Comparison of ENCODE assay signal across 11 mouse cellular contexts in genomic region chr11:111781321-111781720, GRCm38 (mm10).
DNase-seq lines count a peak whose midpoint lies in the region; ATAC-seq and TF ChIP-seq lines count a peak whose summit lies in the region.
"Had no signal": no experiment of that assay in that cellular context is flagged by ENCODE, and none has a peak within 500 bp of the region (broad histone marks: within the 10 kb centered on the region; RNA-seq: fewer than 3 reads in every experiment).

No protein-coding gene starts in this region.

- H3K27me3 ChIP-seq in heart, embryonic 16.5 days (ENCODE audit: control insufficient read depth, insufficient read depth, low read length), result no peaks in the 10 kb centered on the region
- H3K27me3 ChIP-seq in heart, embryonic 11.5 days (ENCODE audit: control insufficient read depth, insufficient read depth, low read length), result no peaks in the 10 kb centered on the region
- no peaks in the 10 kb centered on the region for H3K27me3 ChIP-seq in C2C12 (ENCODE audit: control insufficient read depth, insufficient read depth, insufficient read length)
- no peaks in the 10 kb centered on the region for H3K27me3 ChIP-seq in lung, postnatal 0 days (replicated peaks; ENCODE audit: insufficient read depth, low read length)
- H3K27me3 ChIP-seq: liver, embryonic 15.5 days had no signal

- no peaks in the 10 kb centered on the region for H3K9me3 ChIP-seq in heart, embryonic 16.5 days (replicated peaks; ENCODE audit: control insufficient read depth, low read length)
- no peaks in the 10 kb centered on the region for H3K9me3 ChIP-seq in heart, embryonic 11.5 days (replicated peaks; ENCODE audit: control insufficient read depth, low read length)
- no peaks in the 10 kb centered on the region for H3K9me3 ChIP-seq in lung, postnatal 0 days (ENCODE audit: low read length)
- H3K9me3 ChIP-seq: G1E; liver, embryonic 15.5 days had no signal

- TF ChIP-seq EP300 in lung, postnatal 0 days (IDR thresholded peaks at IDR 0.05), result no peak; the same call in 1 of the 2 replicates

- TF ChIP-seq CTCF in C2C12 (IDR thresholded peaks at IDR 0.05; ENCODE audit: control insufficient read depth, insufficient read depth, insufficient read length), result no peak
- no peak for TF ChIP-seq CTCF in lung, postnatal 0 days (IDR thresholded peaks at IDR 0.05)

- ATAC-seq in heart, embryonic 16.5 days (replicated peaks; ENCODE audit: extremely low read depth, insufficient read depth, low FRiP score), result no peak
- ATAC-seq in heart, embryonic 11.5 days (replicated peaks; ENCODE audit: insufficient number of reproducible peaks, low FRiP score, low TSS enrichment), result no peak
- 0 out of 2 replicates have a peak, but pooled peaks have one; percentile 43 for ATAC-seq in lung, postnatal 0 days
- ATAC-seq in megakaryocyte, adult 5-6 weeks (ENCODE audit: poor library complexity, severe bottlenecking), result no peak

- no peak overlapping the region for H3K4me3 ChIP-seq in heart, embryonic 16.5 days (ENCODE audit: low read length)
- no peak overlapping the region for H3K4me3 ChIP-seq in heart, embryonic 11.5 days (ENCODE audit: low read depth, low read length)
- no peak overlapping the region for H3K4me3 ChIP-seq in C2C12 (ENCODE audit: insufficient read depth, poor library complexity, severe bottlenecking)
- H3K4me3 ChIP-seq in lung, postnatal 0 days (ENCODE audit: low read depth, low read length), result no peak overlapping the region
- H3K4me3 ChIP-seq: liver, embryonic 15.5 days had no signal

- no peaks in the 10 kb centered on the region for H3K79me3 ChIP-seq in C2C12 (ENCODE audit: low read depth)

- peak; percentile 22 for DNase-seq in brain, adult 2 months (ENCODE audit: low read depth, low spot score)
- DNase-seq in lung, postnatal 0 days (ENCODE audit: low spot score), result peak; percentile 64
- DNase-seq in adrenal gland, postnatal 10 days, result no peak
- DNase-seq: adrenal gland, postnatal 25 days; cerebellum, postnatal 14 days had no signal

- H3K79me2 ChIP-seq in C2C12 (ENCODE audit: control insufficient read depth, insufficient read depth), result no peaks in the 10 kb centered on the region

- no peak overlapping the region for H3ac ChIP-seq in C2C12 (ENCODE audit: control insufficient read depth, insufficient read length, low read depth)

- no peak overlapping the region for H3K9ac ChIP-seq in heart, embryonic 16.5 days (ENCODE audit: low read length)
- no peak overlapping the region for H3K9ac ChIP-seq in heart, embryonic 11.5 days (ENCODE audit: low read depth, low read length)
- no peak overlapping the region for H3K9ac ChIP-seq in lung, postnatal 0 days (replicated peaks; ENCODE audit: low read depth)
- H3K9ac ChIP-seq: liver, embryonic 15.5 days had no signal

- peak overlapping the region; percentile 6; the same call in 1 of the 2 replicates for H3K4me2 ChIP-seq in heart, embryonic 16.5 days (ENCODE audit: low read depth, low read length)
- no peak overlapping the region for H3K4me2 ChIP-seq in heart, embryonic 11.5 days
- H3K4me2 ChIP-seq in lung, postnatal 0 days (replicated peaks; ENCODE audit: low read depth, low read length), result 0 out of 2 replicates have a peak overlapping the region, but pooled peaks have one; percentile 2
- H3K4me2 ChIP-seq: liver, embryonic 15.5 days had no signal

- no peaks in the 10 kb centered on the region for H3K36me3 ChIP-seq in heart, embryonic 16.5 days (ENCODE audit: control insufficient read depth, insufficient read depth)
- H3K36me3 ChIP-seq in heart, embryonic 11.5 days (ENCODE audit: control insufficient read depth, insufficient read depth, low read length), result no peaks in the 10 kb centered on the region
- no peaks in the 10 kb centered on the region for H3K36me3 ChIP-seq in C2C12 (ENCODE audit: control insufficient read depth, insufficient read depth)
- H3K36me3 ChIP-seq in lung, postnatal 0 days (ENCODE audit: insufficient read depth, low read length), result no peaks in the 10 kb centered on the region
- H3K36me3 ChIP-seq: G1E; liver, embryonic 15.5 days had no signal

- H3K27ac ChIP-seq in heart, embryonic 16.5 days (ENCODE audit: low read length), result no peak overlapping the region
- no peak overlapping the region for H3K27ac ChIP-seq in heart, embryonic 11.5 days (ENCODE audit: low read depth, low read length)
- no peak overlapping the region for H3K27ac ChIP-seq in lung, postnatal 0 days (ENCODE audit: low read length)
- H3K27ac ChIP-seq: liver, embryonic 15.5 days had no signal

- WGBS in heart, embryonic 16.5 days, result 61% methylated on average over 7 of the region's 7 CpGs
- WGBS in heart, embryonic 11.5 days (ENCODE audit: insufficient replicate concordance), result 74% methylated on average over 7 of the region's 7 CpGs
- WGBS in lung, postnatal 0 days, result 27% methylated on average over 7 of the region's 7 CpGs

- no peaks in the 10 kb centered on the region for H3K4me1 ChIP-seq in heart, embryonic 16.5 days (ENCODE audit: control insufficient read depth, insufficient read depth, low read length)
- H3K4me1 ChIP-seq in heart, embryonic 11.5 days (ENCODE audit: control insufficient read depth, insufficient read depth, low read length), result no peaks in the 10 kb centered on the region
- H3K4me1 ChIP-seq in lung, postnatal 0 days (ENCODE audit: insufficient read depth, low read depth, low read length), result no peaks in the 10 kb centered on the region
- H3K4me1 ChIP-seq: liver, embryonic 15.5 days had no signal

TF ChIP-seq in C2C12, 6 proteins besides CTCF, POLR2A, EP300 and RAD21:
- TF ChIP-seq USF1 (IDR thresholded peaks at IDR 0.05; ENCODE audit: low read depth) (no peak), CEBPB (IDR thresholded peaks at IDR 0.05; ENCODE audit: low read depth) (peak; percentile 51)
